ENCODE assay signal across 16 mouse cellular contexts in genomic region chr5:15997190-15997589, GRCm38 (mm10).
DNase-seq lines count a peak whose midpoint lies in the region; TF ChIP-seq lines count a peak whose summit lies in the region.
"Had no signal": no experiment of that assay in that cellular context is flagged by ENCODE, and none has a peak within 500 bp of the region (broad histone marks: within the 10 kb centered on the region; RNA-seq: fewer than 3 reads in every experiment).

No protein-coding gene starts in this region.

- peaks cover 10% of the 10 kb centered on the region for H3K4me1 ChIP-seq in cerebellum, adult 2 months (ENCODE audit: control insufficient read depth, insufficient read depth, low read length)

- DNase-seq in cerebellum, adult 2 months = peak; percentile 36 to 69
- no peak for DNase-seq in cerebellum, adult 8-10 months
- DNase-seq in gastrocnemius, adult 2 months = no peak
- DNase-seq in gastrocnemius, adult 8-10 months (ENCODE audit: low spot score in 2 of 2) = no peak
- DNase-seq in cerebellum, postnatal 36 days = peak; percentile 26 to 50
- no peak for DNase-seq in kidney, adult 18-20 months
- DNase-seq: adrenal gland, adult 2 months; adrenal gland, postnatal 14 days; gastrocnemius, postnatal 14 days; heart, adult 11 months; kidney, adult 11 months; kidney, adult 9 months had no signal

- H3K27me3 ChIP-seq in cerebellum, adult 2 months (ENCODE audit: control insufficient read depth, insufficient read depth, low read length) = no peaks in the 10 kb centered on the region

- TF ChIP-seq POLR2A in cerebellum, adult 2 months (IDR thresholded peaks at IDR 0.05; ENCODE audit: borderline replicate concordance, insufficient read depth, low read length) = no peak

- no peak overlapping the region for H3K4me3 ChIP-seq in cerebellum, adult 2 months (replicated peaks; ENCODE audit: insufficient read depth, low read depth, low read length)
- H3K4me3 ChIP-seq in gastrocnemius, adult 2 months = no peak overlapping the region
- H3K4me3 ChIP-seq: forebrain, embryonic 10.5 days; forebrain, embryonic 13.5 days; hindbrain, embryonic 12.5 days; hindbrain, embryonic 15.5 days had no signal

- no peak for TF ChIP-seq CTCF in cerebellum, adult 2 months (IDR thresholded peaks at IDR 0.05; ENCODE audit: borderline replicate concordance, insufficient read depth, low read depth, low read length)
- TF ChIP-seq CTCF in gastrocnemius, adult 2 months (IDR thresholded peaks at IDR 0.05) = no peak

- 18% methylated on average over 3 of the region's 3 CpGs for WGBS in cerebellum, adult 2 months

- intact Hi-C loops in gastrocnemius, adult 2 months (cut with DNase I) = no loop called here

- peak overlapping the region; percentile 93 for H3K27ac ChIP-seq in cerebellum, adult 2 months (ENCODE audit: insufficient read depth, low read length)
- H3K27ac ChIP-seq in gastrocnemius, adult 2 months = 0 out of 2 replicates have a peak overlapping the region, but pooled peaks have one; percentile 12
- H3K27ac ChIP-seq: forebrain, embryonic 10.5 days; forebrain, embryonic 13.5 days; hindbrain, embryonic 12.5 days; hindbrain, embryonic 15.5 days had no signal

Comparison
In these comparisons a context has a peak if more than half of its experiments do, and no peak if none do; other contexts are left out.
1. DNase-seq: peak in cerebellum, adult 2 months (2 of 2) and cerebellum, postnatal 36 days (2 of 2); none in cerebellum, adult 8-10 months (single experiment), gastrocnemius, adult 2 months (single experiment), gastrocnemius, adult 8-10 months (0 of 2) and kidney, adult 18-20 months (single experiment).